Comparison of ENCODE assay signal across 11 mouse cellular contexts in the genomic region with DNA sequence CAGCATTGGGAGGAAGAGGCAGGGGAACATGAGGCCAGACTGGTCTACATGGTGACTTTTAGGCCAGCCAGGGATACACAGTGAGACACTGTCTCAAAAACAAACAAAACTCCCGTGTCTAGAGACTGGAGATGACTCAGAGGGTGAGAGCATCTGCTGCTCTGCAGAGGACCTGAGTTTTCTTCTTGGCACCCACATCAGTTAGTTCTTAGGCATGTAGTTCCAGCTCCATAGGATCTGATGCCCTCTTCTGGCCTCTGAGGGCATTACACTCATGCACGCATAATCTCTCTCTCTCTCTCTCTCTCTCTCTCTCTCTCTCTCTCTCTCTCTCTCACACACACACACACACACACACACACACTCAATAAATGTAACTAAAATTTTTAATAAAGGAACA. TPM values are rescaled to one million over a fixed set of nuclear protein-coding genes. Genes with fewer than 3 reads are reported as not detected.
A peak's percentile ranks its signal among the peaks of the same experiment; 100 is the strongest.
DNase-seq lines count a peak whose midpoint lies in the region; ATAC-seq and TF ChIP-seq lines count a peak whose summit lies in the region.
"Had no signal": no experiment of that assay in that cellular context is flagged by ENCODE, and none has a peak within 500 bp of the region (broad histone marks: within the 10 kb centered on the region; RNA-seq: fewer than 3 reads in every experiment).

No protein-coding gene starts in this region.

- ATAC-seq in forebrain, postnatal 0 days: no peak
- ATAC-seq in forebrain, embryonic 15.5 days (replicated peaks): no peak
- ATAC-seq in lung, postnatal 0 days: no peak

- no peak for TF ChIP-seq POLR2A in MEL (IDR thresholded peaks at IDR 0.05; ENCODE audit: control insufficient read depth in 1 of 2, insufficient read depth in 1 of 2, low read depth in 1 of 2, low read length in 2 of 2, poor library complexity in 1 of 2)

- H3K9ac ChIP-seq in forebrain, postnatal 0 days: no peak overlapping the region
- no peak overlapping the region for H3K9ac ChIP-seq in forebrain, embryonic 15.5 days (replicated peaks)
- H3K9ac ChIP-seq in lung, postnatal 0 days (replicated peaks; ENCODE audit: low read depth): no peak overlapping the region
- no peak overlapping the region for H3K9ac ChIP-seq in MEL (ENCODE audit: control insufficient read depth, low read depth, low read length, poor library complexity, severe bottlenecking)
- H3K9ac ChIP-seq: limb, embryonic 12.5 days had no signal

- TF ChIP-seq RAD21 in MEL (IDR thresholded peaks at IDR 0.05; ENCODE audit: low read depth, low read length): peak; percentile 27

- H3K4me1 ChIP-seq in forebrain, postnatal 0 days (ENCODE audit: insufficient read depth): no peaks in the 10 kb centered on the region
- H3K4me1 ChIP-seq in forebrain, embryonic 15.5 days: no peaks in the 10 kb centered on the region
- H3K4me1 ChIP-seq in lung, postnatal 0 days (ENCODE audit: insufficient read depth, low read depth, low read length): no peaks in the 10 kb centered on the region
- H3K4me1 ChIP-seq in MEL (ENCODE audit: control insufficient read depth in 1 of 2, insufficient read depth in 2 of 2, low read length in 2 of 2): peaks cover 14 to 17% of the 10 kb centered on the region in 2 experiments
- H3K4me1 ChIP-seq: limb, embryonic 12.5 days had no signal

- H3K27ac ChIP-seq in forebrain, postnatal 0 days (ENCODE audit: low read depth, low read length): no peak overlapping the region
- no peak overlapping the region for H3K27ac ChIP-seq in forebrain, embryonic 15.5 days (replicated peaks)
- H3K27ac ChIP-seq in lung, postnatal 0 days (ENCODE audit: low read length): no peak overlapping the region
- no peak overlapping the region for H3K27ac ChIP-seq in MEL (ENCODE audit: control insufficient read depth, low read depth, low read length)
- H3K27ac ChIP-seq: limb, embryonic 12.5 days had no signal

- H3K79me2 ChIP-seq in MEL (ENCODE audit: control insufficient read depth, insufficient read depth, low read length, poor library complexity): no peaks in the 10 kb centered on the region

- peak; percentile 65 for TF ChIP-seq CTCF in forebrain, postnatal 0 days (IDR thresholded peaks at IDR 0.05; ENCODE audit: low read depth)
- peak; percentile 67 for TF ChIP-seq CTCF in lung, postnatal 0 days (IDR thresholded peaks at IDR 0.05)
- TF ChIP-seq CTCF in MEL (IDR thresholded peaks at IDR 0.05 in 2 of 3, conservative IDR thresholded peaks at IDR 0.05 in 1 of 3; ENCODE audit: control insufficient read depth in 1 of 3, insufficient read depth in 1 of 3, low read depth in 2 of 3, low read length in 3 of 3, poor library complexity in 1 of 3, severe bottlenecking in 1 of 3): peak; percentile 38 to 46 (median 39); a peak in 5 of 6 replicates

- TF ChIP-seq EP300 in lung, postnatal 0 days (IDR thresholded peaks at IDR 0.05): no peak
- no peak for TF ChIP-seq EP300 in MEL (IDR thresholded peaks at IDR 0.05; ENCODE audit: low read depth in 1 of 2, low read length in 2 of 2)

- DNase-seq in forebrain, postnatal 0 days: peak; percentile 22
- DNase-seq in lung, postnatal 0 days (ENCODE audit: low spot score): no peak
- DNase-seq in lung, postnatal 36 days: no peak
- peak; percentile 20 for DNase-seq in MEL (ENCODE audit: low read depth, low spot score)
- peak; percentile 22 for DNase-seq in mesoderm, embryonic 11.5 days (ENCODE audit: low read depth, low spot score)
- no peak for DNase-seq in cerebellum, adult 9-11 months
- no peak for DNase-seq in right cerebral cortex, postnatal 25 days

- 50% methylated on average over 2 of the region's 2 CpGs for WGBS in forebrain, postnatal 0 days
- WGBS in forebrain, embryonic 15.5 days: 76% methylated on average over 2 of the region's 2 CpGs
- WGBS in lung, postnatal 0 days: 43% methylated on average over 2 of the region's 2 CpGs

- H3K27me3 ChIP-seq in forebrain, postnatal 0 days (ENCODE audit: insufficient read depth, low read length): no peaks in the 10 kb centered on the region
- no peaks in the 10 kb centered on the region for H3K27me3 ChIP-seq in forebrain, embryonic 15.5 days
- H3K27me3 ChIP-seq in lung, postnatal 0 days (replicated peaks; ENCODE audit: insufficient read depth, low read length): no peaks in the 10 kb centered on the region
- no peaks in the 10 kb centered on the region for H3K27me3 ChIP-seq in MEL (ENCODE audit: control insufficient read depth in 1 of 2, insufficient read depth in 2 of 2, low read length in 2 of 2)
- H3K27me3 ChIP-seq: limb, embryonic 12.5 days had no signal

- H3K36me3 ChIP-seq in forebrain, postnatal 0 days (ENCODE audit: insufficient read depth): no peaks in the 10 kb centered on the region
- H3K36me3 ChIP-seq in forebrain, embryonic 15.5 days: no peaks in the 10 kb centered on the region
- no peaks in the 10 kb centered on the region for H3K36me3 ChIP-seq in lung, postnatal 0 days (ENCODE audit: insufficient read depth, low read length)
- peaks cover 0 to 12% of the 10 kb centered on the region in 2 experiments; a peak in 2 of 4 replicates for H3K36me3 ChIP-seq in MEL (ENCODE audit: control insufficient read depth in 1 of 2, insufficient read depth in 2 of 2, low read length in 2 of 2)
- H3K36me3 ChIP-seq: limb, embryonic 12.5 days had no signal

- H3K4me2 ChIP-seq in forebrain, postnatal 0 days (ENCODE audit: low read depth): no peak overlapping the region
- no peak overlapping the region for H3K4me2 ChIP-seq in forebrain, embryonic 15.5 days (replicated peaks)
- H3K4me2 ChIP-seq in lung, postnatal 0 days (replicated peaks; ENCODE audit: low read depth, low read length): no peak overlapping the region
- H3K4me2 ChIP-seq: limb, embryonic 12.5 days had no signal

- H3K4me3 ChIP-seq in forebrain, postnatal 0 days (ENCODE audit: low read depth, low read length): no peak overlapping the region
- H3K4me3 ChIP-seq in forebrain, embryonic 15.5 days: no peak overlapping the region
- H3K4me3 ChIP-seq in lung, postnatal 0 days (ENCODE audit: low read depth, low read length): no peak overlapping the region
- H3K4me3 ChIP-seq in MEL (ENCODE audit: control insufficient read depth in 1 of 2, insufficient read depth in 1 of 2, low read depth in 2 of 2, low read length in 2 of 2): no peak overlapping the region
- H3K4me3 ChIP-seq: limb, embryonic 12.5 days had no signal

- no peaks in the 10 kb centered on the region for H3K9me3 ChIP-seq in forebrain, postnatal 0 days (ENCODE audit: low read length)
- H3K9me3 ChIP-seq in forebrain, embryonic 15.5 days: no peaks in the 10 kb centered on the region
- no peaks in the 10 kb centered on the region for H3K9me3 ChIP-seq in lung, postnatal 0 days (ENCODE audit: low read length)
- H3K9me3 ChIP-seq in MEL (replicated peaks; ENCODE audit: insufficient read depth, low read length): no peaks in the 10 kb centered on the region
- H3K9me3 ChIP-seq: limb, embryonic 12.5 days had no signal

TF ChIP-seq in MEL, 35 proteins besides CTCF, POLR2A, EP300 and RAD21:
- TF ChIP-seq TCF12 (IDR thresholded peaks at IDR 0.05; ENCODE audit: low read depth, low read length) (no peak), USF1 (IDR thresholded peaks at IDR 0.05; ENCODE audit: low read depth, low read length) (no peak), NRF1 (IDR thresholded peaks at IDR 0.05; ENCODE audit: insufficient read depth, low read depth, low read length, poor library complexity, severe bottlenecking) (no peak), POLR2AphosphoS5 (IDR thresholded peaks at IDR 0.05; ENCODE audit: borderline replicate concordance, low read depth, low read length) (no peak), MAX (IDR thresholded peaks at IDR 0.05; ENCODE audit: low read length) (no peak), UBTF (IDR thresholded peaks at IDR 0.05; ENCODE audit: borderline replicate concordance, insufficient read depth, low read depth, low read length) (no peak), HCFC1 (IDR thresholded peaks at IDR 0.05; ENCODE audit: low read depth, low read length) (no peak), ELF1 (IDR thresholded peaks at IDR 0.05; ENCODE audit: low read depth, low read length) (no peak), TAL1 (IDR thresholded peaks at IDR 0.05; ENCODE audit: low read length) (no peak), CHD1 (IDR thresholded peaks at IDR 0.05; ENCODE audit: low read depth, low read length) (no peak), TBP (IDR thresholded peaks at IDR 0.05; ENCODE audit: low read depth, low read length) (no peak), KAT2A (conservative IDR thresholded peaks at IDR 0.05; ENCODE audit: low read depth, low read length) (no peak), BHLHE40 (IDR thresholded peaks at IDR 0.05; ENCODE audit: borderline replicate concordance, low read depth, low read length) (no peak), ZC3H11A (IDR thresholded peaks at IDR 0.05; ENCODE audit: low read depth, low read length) (no peak)

RNA-seq across cellular contexts. Expression of gene S100z, which starts 7.6 kb away (rescaled TPM):
- total RNA-seq in forebrain, postnatal 0 days (2014; rRNA removed): not detected in 2 replicates
- not detected in 2 replicates for polyA plus RNA-seq in forebrain, postnatal 0 days (2015; fragmentation: Nextera tagmentation; extraction: Ambion mirVana)
- polyA plus RNA-seq in forebrain, embryonic 15.5 days (2015; fragmentation: Nextera tagmentation; extraction: Ambion mirVana): not detected in 2 replicates
- polyA plus RNA-seq in lung, postnatal 0 days (2015; fragmentation: Nextera tagmentation; extraction: Ambion mirVana): not detected in 2 replicates
- not detected in 2 replicates for total RNA-seq in MEL (2012; rRNA removed)
- not detected for polyA plus RNA-seq in MEL (2012; ENCODE audit: insufficient read depth in 1 of 2, insufficient read length in 2 of 2, low read depth in 1 of 2, low replicate concordance in 2 of 2, missing spikeins in 1 of 2)
- total RNA-seq: neutrophil, adult 5-6 weeks had no signal
- polyA plus RNA-seq: heart, embryonic 14.5 days; limb, embryonic 12.5 days had no signal

RNA-seq across cellular contexts. Expression of gene Crhbp, which starts 26.2 kb away (rescaled TPM):
- total RNA-seq in forebrain, postnatal 0 days (2014; rRNA removed): 4.5 and 4.6 TPM in 2 replicates
- 5.1 and 5.5 TPM in 2 replicates for polyA plus RNA-seq in forebrain, postnatal 0 days (2015; fragmentation: Nextera tagmentation; extraction: Ambion mirVana)
- polyA plus RNA-seq in forebrain, embryonic 15.5 days (2015; fragmentation: Nextera tagmentation; extraction: Ambion mirVana): 0.40 and 1.3 TPM in 2 replicates
- polyA plus RNA-seq in lung, postnatal 0 days (2015; fragmentation: Nextera tagmentation; extraction: Ambion mirVana): not detected in 2 replicates
- total RNA-seq in MEL (2012; rRNA removed): not detected in 2 replicates
- polyA plus RNA-seq in MEL (2012; ENCODE audit: insufficient read depth in 1 of 2, insufficient read length in 2 of 2, low read depth in 1 of 2, low replicate concordance in 2 of 2, missing spikeins in 1 of 2): not detected
- total RNA-seq: neutrophil, adult 5-6 weeks had no signal
- polyA plus RNA-seq: heart, embryonic 14.5 days had no signal

RNA-seq across cellular contexts. Expression of gene F2rl1, which starts 54.1 kb away (rescaled TPM):
- 0.19 and 0.23 TPM in 2 replicates for total RNA-seq in forebrain, postnatal 0 days (2014; rRNA removed)
- 0.05 and 0.13 TPM in 2 replicates for polyA plus RNA-seq in forebrain, postnatal 0 days (2015; fragmentation: Nextera tagmentation; extraction: Ambion mirVana)
- polyA plus RNA-seq in forebrain, embryonic 15.5 days (2015; fragmentation: Nextera tagmentation; extraction: Ambion mirVana): 0.29 TPM in 1 of 2 replicates, not detected in the other
- 4.3 and 5.6 TPM in 2 replicates for polyA plus RNA-seq in lung, postnatal 0 days (2015; fragmentation: Nextera tagmentation; extraction: Ambion mirVana)
- total RNA-seq in MEL (2012; rRNA removed): not detected in 2 replicates
- under 1 TPM in 1 of 2 experiments, not detected in 1; 0.06 TPM for polyA plus RNA-seq in MEL (2012; ENCODE audit: insufficient read depth in 1 of 2, insufficient read length in 2 of 2, low read depth in 1 of 2, low replicate concordance in 2 of 2, missing spikeins in 1 of 2)

Comparison
In these comparisons a context has a peak if more than half of its experiments do, and no peak if none do; other contexts are left out.
1. DNase-seq: peak in forebrain, postnatal 0 days (single experiment), MEL (single experiment) and mesoderm, embryonic 11.5 days (single experiment); none in lung, postnatal 0 days (single experiment), lung, postnatal 36 days (single experiment), cerebellum, adult 9-11 months (single experiment) and right cerebral cortex, postnatal 25 days (single experiment).
2. Peak in every context shown above with its lines, with median percentiles within 50 percentile points of each other: CTCF ChIP-seq.